Mouse (Mus musculus) G1E-ER4 (cell line): ENCODE results near the gene Btbd8. TPM values are rescaled to one million over a fixed set of nuclear protein-coding genes. Genes with fewer than 3 reads are reported as not detected.

Source experiments
- GATA1 ChIP-seq: IDR thresholded peaks from one replicate; pipeline ENCODE4 v1.8.0; 2012; ENCODE audit warnings: low read length, inconsistent platforms
- polyA plus RNA-seq: library from polyadenylated mRNA; stranded (reverse); fragments of >175 nt; gene quantifications from 2 replicates; pipeline ENCODE4 v1.2.3, GENCODE M21; 2012

Gene Btbd8
- polyA plus RNA-seq, 1 experiment = 1.8 TPM

DNA sequence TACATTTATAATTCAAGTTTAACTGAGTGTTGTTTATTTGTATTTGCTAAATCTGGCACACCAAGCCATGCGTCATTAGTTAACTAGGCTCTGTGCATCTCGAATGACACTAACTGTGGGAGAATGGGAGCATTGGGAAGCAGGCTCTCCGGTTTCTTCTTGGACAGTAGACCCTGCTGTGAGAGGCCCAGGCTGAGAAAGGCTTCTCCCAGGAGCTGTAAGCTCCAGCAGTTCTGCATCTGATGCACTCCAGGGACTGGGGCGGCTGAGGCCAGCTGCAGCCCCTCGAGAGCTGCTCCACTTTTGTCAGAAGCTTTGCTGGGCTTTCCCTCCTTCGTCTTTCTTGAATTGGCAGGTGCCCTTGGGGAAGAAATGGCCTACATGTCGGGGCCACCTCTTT is 103.9 kb downstream of the Btbd8 start:
- no peak for TF ChIP-seq GATA1

- TF ChIP-seq GATA1 = no peak
Measured at GRCm38 (mm10) chr5:107545927-107546326, 108.1 kb downstream of the Btbd8 start.

GRCm38 (mm10) chr5:107547955-107548354 is 110.2 kb downstream of the Btbd8 start:
- no peak for TF ChIP-seq GATA1

DNA sequence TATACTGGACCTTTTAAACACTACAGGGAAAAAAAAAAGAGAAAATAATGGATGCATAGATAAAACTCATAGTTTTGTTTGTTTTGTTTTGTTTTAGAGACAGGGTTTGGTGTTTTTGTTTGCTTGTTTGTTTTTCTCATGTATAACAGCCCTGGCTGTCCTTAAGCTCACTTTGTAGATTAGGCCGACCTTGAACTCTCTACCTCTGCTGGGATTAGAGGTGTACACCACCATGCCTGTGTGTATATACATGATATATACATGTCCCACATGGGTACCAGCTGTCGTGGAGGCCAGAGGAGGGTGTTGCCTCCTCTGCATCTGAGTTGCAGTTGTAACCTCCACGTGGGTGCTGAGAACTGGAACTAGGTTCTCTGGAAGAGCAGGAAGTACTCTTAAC is 110.6 kb downstream of the Btbd8 start:
- no peak for TF ChIP-seq GATA1

GRCm38 (mm10) chr5:107554336-107554735 is 116.5 kb downstream of the Btbd8 start:
- no peak for TF ChIP-seq GATA1

DNA sequence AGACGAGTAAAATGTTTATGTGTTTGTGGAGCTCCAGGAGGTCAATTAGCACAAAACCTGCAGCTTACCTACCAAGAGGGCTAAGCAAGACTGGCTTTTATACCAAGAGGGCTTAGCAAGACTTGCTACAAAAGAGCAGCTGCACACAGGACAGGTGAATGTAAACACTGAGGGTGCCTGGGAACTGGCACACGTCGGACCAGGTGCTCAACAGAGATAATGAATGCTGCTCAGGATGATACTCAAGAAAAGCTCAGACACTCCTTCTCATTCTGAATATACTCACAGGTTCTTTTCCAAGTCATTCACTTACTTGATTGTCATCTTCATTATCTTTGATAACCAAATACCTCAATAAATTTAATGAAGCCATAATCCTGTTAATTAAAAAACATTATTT is 119.2 kb downstream of the Btbd8 start:
- TF ChIP-seq GATA1 = no peak

Other genes starting within 250 kb of the Btbd8 start
- 0.13 TPM in 2 replicates for gene Tgfbr3, start 148.4 kb upstream of the Btbd8 start, polyA plus RNA-seq
- gene Brdt, start 106.8 kb upstream of the Btbd8 start, polyA plus RNA-seq = 0.02 and 0.03 TPM in 2 replicates
- not detected in 2 replicates for gene Ephx4, start 35.3 kb upstream of the Btbd8 start, polyA plus RNA-seq
- not detected in 2 replicates for gene Lpcat2b, start 6.4 kb upstream of the Btbd8 start, polyA plus RNA-seq
- 0.10 and 0.13 TPM in 2 replicates for gene Gm42669, start 69.6 kb downstream of the Btbd8 start, polyA plus RNA-seq
- not detected in 2 replicates for gene 1700028K03Rik, start 96.7 kb downstream of the Btbd8 start, polyA plus RNA-seq
- 1.8 and 8.8 TPM in 2 replicates for gene Rpap2, start 159.4 kb downstream of the Btbd8 start, polyA plus RNA-seq
- 0.92 and 1.6 TPM in 2 replicates for gene Glmn, start 159.9 kb downstream of the Btbd8 start, polyA plus RNA-seq